Mouse (Mus musculus): ENCODE measurements around the gene Gm5891.
"Not testable (repeated sequence)": the region's sequence is repeated elsewhere in the genome, so short reads cannot be mapped to it uniquely, and the experiment has no call there.

The Gm5891 gene

GRCm38 (mm10) chr7:21921191-21921590 is at the start of gene Gm5891:
Gm5891 (minus strand) TSS chr7:21921291.
- DNase-seq, result not testable (repeated sequence)

Data from layer of hippocampus, adult 9-11 months (tissue).